Mouse (Mus musculus) intestine, embryonic 14.5 days (tissue): ENCODE measurements at regions not wholly inside any gene's neighbourhood (a gene's known extent, or its start where the extent isn't known, plus 50 kb on each side); places are given as distances from the start of the nearest gene placed in this dataset.

Source experiments
- ATAC-seq: fragments of 200-750 bp; cut with Nextera tagmentation; replicated peaks from 2 replicates; pipeline ENCODE4 v1.8.0; 2017; ENCODE audit warnings: low read depth, moderate number of reproducible peaks, moderate TSS enrichment, moderate library complexity; ENCODE audit not compliant: low FRiP score, low TSS enrichment
- DNase-seq: peaks from one replicate; pipeline ENCODE4 v3.0.0-alpha.2; 2018; ENCODE audit warnings: low spot score
- H3K27ac ChIP-seq: fragments of 300-500 bp; sonication (generic); 2 replicates; pipeline ENCODE4 v1.5.1; 2014; ENCODE audit warnings: low read depth, mild to moderate bottlenecking, control low read depth
- H3K27me3 ChIP-seq: fragments of 300-500 bp; sonication (generic); replicated peaks from 2 replicates; pipeline ENCODE4 v1.6.1; 2014; ENCODE audit warnings: low read length, control low read depth; ENCODE audit not compliant: control insufficient read depth, insufficient read depth
- H3K36me3 ChIP-seq: fragments of 300-500 bp; sonication (generic); 2 replicates; pipeline ENCODE4 v1.6.1; 2014; ENCODE audit warnings: low read length, control low read depth; ENCODE audit not compliant: control insufficient read depth, insufficient read depth
- H3K4me1 ChIP-seq: fragments of 300-500 bp; sonication (generic); replicated peaks from 2 replicates; pipeline ENCODE4 v1.6.1; 2014; ENCODE audit warnings: low read length, control low read depth, mixed read lengths; ENCODE audit not compliant: control insufficient read depth, insufficient read depth
- H3K4me2 ChIP-seq: fragments of 300-500 bp; sonication (generic); 2 replicates; pipeline ENCODE4 v1.6.1; 2014; ENCODE audit warnings: low read length
- H3K4me3 ChIP-seq: fragments of 300-500 bp; sonication (generic); 2 replicates; pipeline ENCODE4 v1.5.1; 2014; ENCODE audit warnings: low read depth, low read length, control low read depth, mixed read lengths
- H3K9ac ChIP-seq: fragments of 300-500 bp; sonication (generic); 2 replicates; pipeline ENCODE4 v1.6.1; 2014; ENCODE audit warnings: mild to moderate bottlenecking, low read length
- H3K9me3 ChIP-seq: fragments of 300-500 bp; sonication (generic); 2 replicates; pipeline ENCODE4 v1.6.1; 2016; ENCODE audit warnings: low read length, control low read depth; ENCODE audit not compliant: control insufficient read depth
- WGBS: fragments of 180-500 bp; shearing (Covaris S2); extraction: QIAGEN DNeasy Blood & Tissue Kit; methylation state at CpG from one replicate; pipeline ENCODE4 v1.1.7; 2014; 5-methylcytosine and 5-hydroxymethylcytosine counted together

GRCm38 (mm10) chr3:143173971-143174370 lies 292.2 kb upstream of the Pkn2 start:
- no peaks in the 10 kb centered on the region for H3K27me3 ChIP-seq
- DNase-seq: no peak
- H3K9ac ChIP-seq: no peak overlapping the region
- no peak overlapping the region for H3K27ac ChIP-seq
- ATAC-seq: no peak
- no peak overlapping the region for H3K4me3 ChIP-seq
- WGBS: 64% methylated on average over 4 of the region's 4 CpGs
- no peaks in the 10 kb centered on the region for H3K9me3 ChIP-seq
- no peak overlapping the region for H3K4me2 ChIP-seq
- no peaks in the 10 kb centered on the region for H3K4me1 ChIP-seq
- H3K36me3 ChIP-seq: no peaks in the 10 kb centered on the region

- H3K36me3 ChIP-seq: no peaks in the 10 kb centered on the region
- WGBS: 36% methylated on average over 1 of the region's 1 CpGs
- no peak overlapping the region for H3K27ac ChIP-seq
- no peak overlapping the region for H3K4me2 ChIP-seq
- H3K4me1 ChIP-seq: no peaks in the 10 kb centered on the region
- H3K4me3 ChIP-seq: no peak overlapping the region
- ATAC-seq: no peak
- no peaks in the 10 kb centered on the region for H3K27me3 ChIP-seq
- no peaks in the 10 kb centered on the region for H3K9me3 ChIP-seq
- DNase-seq: no peak
- no peak overlapping the region for H3K9ac ChIP-seq
Measured at GRCm38 (mm10) chr3:143162444-143162843, 280.6 kb upstream of the Pkn2 start.

GRCm38 (mm10) chr3:143161993-143162392 lies 280.2 kb upstream of the Pkn2 start:
- Histone ChIP-seq H3K4me3 (no peak overlapping the region), H3K36me3 (no peaks in the 10 kb centered on the region), H3K9ac (no peak overlapping the region), H3K27ac (no peak overlapping the region), H3K9me3 (no peaks in the 10 kb centered on the region), H3K4me2 (no peak overlapping the region), H3K4me1 (no peaks in the 10 kb centered on the region), H3K27me3 (no peaks in the 10 kb centered on the region)
- ATAC-seq: no peak
- DNase-seq: no peak
- WGBS: 86% methylated on average over 6 of the region's 6 CpGs

- no peaks in the 10 kb centered on the region for H3K4me1 ChIP-seq
- no peak for ATAC-seq
- 62% methylated on average over 5 of the region's 5 CpGs for WGBS
- H3K4me3 ChIP-seq: no peak overlapping the region
- no peak overlapping the region for H3K27ac ChIP-seq
- no peaks in the 10 kb centered on the region for H3K36me3 ChIP-seq
- no peak overlapping the region for H3K9ac ChIP-seq
- no peak overlapping the region for H3K4me2 ChIP-seq
- no peaks in the 10 kb centered on the region for H3K9me3 ChIP-seq
- no peak for DNase-seq
- H3K27me3 ChIP-seq: no peaks in the 10 kb centered on the region
Measured at GRCm38 (mm10) chr3:143158568-143158967, 276.8 kb upstream of the Pkn2 start.

- Histone ChIP-seq H3K4me3 (no peak overlapping the region), H3K27me3 (no peaks in the 10 kb centered on the region), H3K27ac (no peak overlapping the region), H3K4me1 (no peaks in the 10 kb centered on the region), H3K9me3 (no peaks in the 10 kb centered on the region), H3K9ac (no peak overlapping the region), H3K36me3 (no peaks in the 10 kb centered on the region), H3K4me2 (no peak overlapping the region)
- no peak for DNase-seq
- no peak for ATAC-seq
Measured at GRCm38 (mm10) chr3:143156733-143157524, 275.1 kb upstream of the Pkn2 start.

- no peak overlapping the region for H3K9ac ChIP-seq
- DNase-seq (no peak), ATAC-seq (no peak)
- no peaks in the 10 kb centered on the region for H3K4me1 ChIP-seq
- H3K36me3 ChIP-seq: no peaks in the 10 kb centered on the region
- no peak overlapping the region for H3K27ac ChIP-seq
- H3K4me2 ChIP-seq: no peak overlapping the region
- H3K9me3 ChIP-seq: no peaks in the 10 kb centered on the region
- WGBS: 58% methylated on average over 1 of the region's 1 CpGs
- no peak overlapping the region for H3K4me3 ChIP-seq
- no peaks in the 10 kb centered on the region for H3K27me3 ChIP-seq
Measured at GRCm38 (mm10) chr3:143156174-143156573, 274.4 kb upstream of the Pkn2 start.

GRCm38 (mm10) chr3:143155556-143155955 lies 273.8 kb upstream of the Pkn2 start:
- Histone ChIP-seq H3K9me3 (no peaks in the 10 kb centered on the region), H3K4me1 (no peaks in the 10 kb centered on the region), H3K27ac (no peak overlapping the region), H3K4me3 (no peak overlapping the region), H3K36me3 (no peaks in the 10 kb centered on the region), H3K9ac (no peak overlapping the region), H3K4me2 (no peak overlapping the region), H3K27me3 (no peaks in the 10 kb centered on the region)
- whole genome bisulfite sequencing: 93% methylated on average over 1 of the region's 1 CpGs
- DNase-seq (no peak), ATAC-seq (no peak)

GRCm38 (mm10) chr3:143147471-143147870 lies 265.7 kb upstream of the Pkn2 start:
- H3K4me3 ChIP-seq: no peak overlapping the region
- no peak for ATAC-seq
- DNase-seq: no peak

GRCm38 (mm10) chr3:143138952-143139351 lies 257.1 kb upstream of the Pkn2 start:
- H3K4me1 ChIP-seq: no peaks in the 10 kb centered on the region
- no peak overlapping the region for H3K27ac ChIP-seq
- H3K27me3 ChIP-seq: no peaks in the 10 kb centered on the region
- no peak overlapping the region for H3K4me2 ChIP-seq
- DNase-seq (no peak), ATAC-seq (no peak)
- no peak overlapping the region for H3K4me3 ChIP-seq
- WGBS: 90% methylated on average over 3 of the region's 3 CpGs
- H3K9me3 ChIP-seq: no peaks in the 10 kb centered on the region
- H3K9ac ChIP-seq: no peak overlapping the region
- no peaks in the 10 kb centered on the region for H3K36me3 ChIP-seq

More at GRCm38 (mm10) chr3:143147471-143147870, 265.7 kb upstream of the Pkn2 start:
- no peak overlapping the region for H3K4me2 ChIP-seq
- no peaks in the 10 kb centered on the region for H3K9me3 ChIP-seq
- H3K27ac ChIP-seq: no peak overlapping the region
- no peak overlapping the region for H3K9ac ChIP-seq
- 75% methylated on average over 8 of the region's 8 CpGs for WGBS
- no peaks in the 10 kb centered on the region for H3K4me1 ChIP-seq
- no peaks in the 10 kb centered on the region for H3K36me3 ChIP-seq
- H3K27me3 ChIP-seq: no peaks in the 10 kb centered on the region
